Mouse (Mus musculus) right cerebral cortex, postnatal 10 days (tissue): ENCODE results near the gene Eif2ak4.

Experiments
- DNase-seq, 2 experiments: peaks; one replicate each; pipeline ENCODE4 v3.0.0; 2021; ENCODE audit warnings: low spot score in 2 of 2

Eif2ak4 gene

GRCm38 (mm10) chr2:118507126-118507525 lies 118.7 kb downstream of the Eif2ak4 start:
- DNase-seq, result no peak

GRCm38 (mm10) chr2:118509688-118510446 lies 121.4 kb downstream of the Eif2ak4 start:
- DNase-seq, result no peak

- DNase-seq, result peak; percentile 93
Observed at GRCm38 (mm10) chr2:118510447-118511310, 122.3 kb downstream of the Eif2ak4 start.

- no peak for DNase-seq
Observed at GRCm38 (mm10) chr2:118511779-118512417, 123.5 kb downstream of the Eif2ak4 start.

- DNase-seq, result no peak
Observed at GRCm38 (mm10) chr2:118512418-118513377, 124.3 kb downstream of the Eif2ak4 start.

GRCm38 (mm10) chr2:118520042-118520933 lies 131.9 kb downstream of the Eif2ak4 start:
- DNase-seq, result peak; percentile 68 to 82

- DNase-seq, result no peak
Observed at GRCm38 (mm10) chr2:118522265-118522664, 133.8 kb downstream of the Eif2ak4 start.

GRCm38 (mm10) chr2:118523163-118523730 lies 134.8 kb downstream of the Eif2ak4 start:
- peak in 1 of 2 experiments; percentile 57 for DNase-seq

- DNase-seq, result no peak
Observed at GRCm38 (mm10) chr2:118524811-118525210, 136.4 kb downstream of the Eif2ak4 start.
